Mouse (Mus musculus) cerebellum, adult 18-20 months (tissue): ENCODE measurements around the gene Usp7.

ENCODE experiments used
- DNase-seq, 2 experiments: peaks; one replicate each; pipeline ENCODE4 v3.0.0; 2021

Usp7 gene

GRCm38 (mm10) chr16:8670041-8671035 lies 121.8 kb downstream of the Usp7 start:
- no peak for DNase-seq

- DNase-seq, result no peak
Observed at GRCm38 (mm10) chr16:8669432-8669831, 122.7 kb downstream of the Usp7 start.

- no peak for DNase-seq
Observed at GRCm38 (mm10) chr16:8668386-8668785, 123.7 kb downstream of the Usp7 start.

- no peak for DNase-seq
Observed at GRCm38 (mm10) chr16:8667814-8668213, 124.3 kb downstream of the Usp7 start.

GRCm38 (mm10) chr16:8667261-8667660 lies 124.8 kb downstream of the Usp7 start:
- DNase-seq, result no peak

GRCm38 (mm10) chr16:8666452-8666851 lies 125.7 kb downstream of the Usp7 start:
- no peak for DNase-seq

GRCm38 (mm10) chr16:8665367-8665766 lies 126.7 kb downstream of the Usp7 start:
- DNase-seq, result no peak

- no peak for DNase-seq
Observed at GRCm38 (mm10) chr16:8663606-8664539, 128.2 kb downstream of the Usp7 start.

- no peak for DNase-seq
Observed at GRCm38 (mm10) chr16:8663022-8663421, 129.1 kb downstream of the Usp7 start.

GRCm38 (mm10) chr16:8658764-8659163 lies 133.3 kb downstream of the Usp7 start:
- peak; percentile 24 to 30 for DNase-seq

GRCm38 (mm10) chr16:8658349-8658748 lies 133.8 kb downstream of the Usp7 start:
- no peak for DNase-seq

- DNase-seq, result no peak
Observed at GRCm38 (mm10) chr16:8656256-8656655, 135.9 kb downstream of the Usp7 start.

GRCm38 (mm10) chr16:8655599-8655998 lies 136.5 kb downstream of the Usp7 start:
- DNase-seq, result no peak

- DNase-seq, result no peak
Observed at GRCm38 (mm10) chr16:8655108-8655507, 137.0 kb downstream of the Usp7 start.

- no peak for DNase-seq
Observed at GRCm38 (mm10) chr16:8650007-8650406, 142.1 kb downstream of the Usp7 start.

GRCm38 (mm10) chr16:8645546-8645945 lies 146.6 kb downstream of the Usp7 start:
- no peak for DNase-seq

GRCm38 (mm10) chr16:8643855-8644254 lies 148.3 kb downstream of the Usp7 start:
- DNase-seq, result peak; percentile 28 to 36
